Mouse (Mus musculus) kidney, postnatal 0 days (tissue): ENCODE results near the gene Castor2. TPM values are rescaled to one million over a fixed set of nuclear protein-coding genes. Genes with fewer than 3 reads are reported as not detected.

ENCODE experiments used
- ATAC-seq: fragments of 200-750 bp; cut with Nextera tagmentation; replicated peaks from 2 replicates; pipeline ENCODE4 v1.8.0; 2017; ENCODE audit warnings: low read depth, moderate number of reproducible peaks, moderate TSS enrichment, moderate library complexity; ENCODE audit not compliant: low FRiP score
- DNase-seq: peaks from one replicate; pipeline ENCODE4 v3.0.0-alpha.2; 2016; ENCODE audit warnings: low spot score
- H3K27ac ChIP-seq: fragments of 300-500 bp; sonication (generic); 2 replicates; pipeline ENCODE4 v1.5.1; 2014; ENCODE audit warnings: mild to moderate bottlenecking
- H3K27me3 ChIP-seq: fragments of 300-500 bp; sonication (generic); 2 replicates; pipeline ENCODE4 v1.6.1; 2014; ENCODE audit warnings: low read length, mixed read lengths; ENCODE audit not compliant: insufficient read depth
- H3K36me3 ChIP-seq: fragments of 300-500 bp; sonication (generic); 2 replicates; pipeline ENCODE4 v1.6.1; 2014; ENCODE audit warnings: low read length, mixed read lengths; ENCODE audit not compliant: insufficient read depth
- H3K4me1 ChIP-seq: fragments of 300-500 bp; sonication (generic); replicated peaks from 2 replicates; pipeline ENCODE4 v1.6.1; 2014; ENCODE audit warnings: antibody characterized with exemption, low read length, mixed read lengths; ENCODE audit not compliant: insufficient read depth
- H3K4me2 ChIP-seq: fragments of 300-500 bp; sonication (generic); 2 replicates; pipeline ENCODE4 v1.6.1; 2014; ENCODE audit warnings: mild to moderate bottlenecking, low read length, moderate library complexity, mixed read lengths
- H3K4me3 ChIP-seq: fragments of 300-500 bp; sonication (generic); replicated peaks from 2 replicates; pipeline ENCODE4 v1.5.1; 2014; ENCODE audit warnings: low read depth, low read length
- H3K9ac ChIP-seq: fragments of 300-500 bp; sonication (generic); 2 replicates; pipeline ENCODE4 v1.6.1; 2014; ENCODE audit warnings: low read depth, low read length
- H3K9me3 ChIP-seq: fragments of 300-500 bp; sonication (generic); replicated peaks from 2 replicates; pipeline ENCODE4 v1.6.1; 2016; ENCODE audit warnings: low read length, inconsistent platforms, mixed read lengths
- CTCF ChIP-seq: IDR thresholded peaks from 2 replicates; pipeline ENCODE4 v1.5.1; 2016; ENCODE audit warnings: antibody characterized with exemption, low read depth, mild to moderate bottlenecking, moderate library complexity
- WGBS: fragments of 180-500 bp; shearing (Covaris S2); extraction: QIAGEN DNeasy Blood & Tissue Kit; methylation state at CpG from one replicate; pipeline ENCODE4 v1.1.7; 2014; 5-methylcytosine and 5-hydroxymethylcytosine counted together
- polyA plus RNA-seq: library from polyadenylated mRNA; unstranded; fragments of >200 nt; fragmentation: Nextera tagmentation; extraction: Ambion mirVana; gene quantifications from 2 replicates; pipeline ENCODE4 v1.2.1, GENCODE M21; 2015

The Castor2 gene
- polyA plus RNA-seq, 1 experiment from 2014 or later = 13.0 TPM

- ATAC-seq (no peak), DNase-seq (no peak)
- Histone ChIP-seq H3K4me2 (no peak overlapping the region), H3K27ac (no peak overlapping the region), H3K36me3 (0 out of 2 replicates have a peak, but pooled peaks cover 6% of the 10 kb centered on the region), H3K9ac (no peak overlapping the region), H3K27me3 (no peaks in the 10 kb centered on the region), H3K4me3 (no peak overlapping the region), H3K9me3 (no peaks in the 10 kb centered on the region), H3K4me1 (no peaks in the 10 kb centered on the region)
- no peak for TF ChIP-seq CTCF
- 91% methylated on average over 11 of the region's 11 CpGs for whole genome bisulfite sequencing
These were observed 42.9 kb downstream of the Castor2 start for GRCm38 (mm10) chr5:134142381-134142780.

- Histone ChIP-seq H3K36me3 (peaks cover 19% of the 10 kb centered on the region; the same call in 1 of the 2 replicates), H3K4me1 (0 out of 2 replicates have a peak, but pooled peaks cover 3% of the 10 kb centered on the region), H3K27ac (no peak overlapping the region), H3K9me3 (no peaks in the 10 kb centered on the region), H3K27me3 (no peaks in the 10 kb centered on the region), H3K4me2 (no peak overlapping the region), H3K4me3 (no peak overlapping the region), H3K9ac (no peak overlapping the region)
- ATAC-seq = no peak
- 96% methylated on average over 8 of the region's 8 CpGs for WGBS
- TF ChIP-seq CTCF = peak; percentile 3; the same call in 1 of the 2 replicates
- no peak for DNase-seq
These were observed 45.5 kb downstream of the Castor2 start for GRCm38 (mm10) chr5:134144986-134145385.

GRCm38 (mm10) chr5:134147194-134147753 is 47.8 kb downstream of the Castor2 start:
- DNase-seq (no peak), ATAC-seq (no peak)
- H3K4me1 ChIP-seq = 0 out of 2 replicates have a peak, but pooled peaks cover 3% of the 10 kb centered on the region
- H3K27ac ChIP-seq = no peak overlapping the region
- H3K4me3 ChIP-seq = no peak overlapping the region
- 84% methylated on average over 10 of the region's 10 CpGs for WGBS
- no peaks in the 10 kb centered on the region for H3K9me3 ChIP-seq
- no peaks in the 10 kb centered on the region for H3K27me3 ChIP-seq
- no peak for TF ChIP-seq CTCF
- H3K36me3 ChIP-seq = peaks cover 25% of the 10 kb centered on the region
- H3K4me2 ChIP-seq = no peak overlapping the region
- no peak overlapping the region for H3K9ac ChIP-seq

- H3K9me3 ChIP-seq = no peaks in the 10 kb centered on the region
- peaks cover 25% of the 10 kb centered on the region for H3K36me3 ChIP-seq
- no peak for ATAC-seq
- no peak overlapping the region for H3K4me2 ChIP-seq
- no peak overlapping the region for H3K9ac ChIP-seq
- no peak overlapping the region for H3K4me3 ChIP-seq
- H3K27me3 ChIP-seq = no peaks in the 10 kb centered on the region
- 0 out of 2 replicates have a peak overlapping the region, but pooled peaks have one; percentile 31 for H3K27ac ChIP-seq
- DNase-seq = no peak
- no peak for TF ChIP-seq CTCF
- WGBS = 78% methylated on average over 4 of the region's 4 CpGs
- H3K4me1 ChIP-seq = 0 out of 2 replicates have a peak, but pooled peaks cover 3% of the 10 kb centered on the region
These were observed 48.6 kb downstream of the Castor2 start for GRCm38 (mm10) chr5:134148153-134148552.

- H3K4me2 ChIP-seq = no peak overlapping the region
- no peaks in the 10 kb centered on the region for H3K27me3 ChIP-seq
- no peak for ATAC-seq
- peaks cover 46% of the 10 kb centered on the region for H3K36me3 ChIP-seq
- whole genome bisulfite sequencing = 84% methylated on average over 11 of the region's 11 CpGs
- H3K9me3 ChIP-seq = no peaks in the 10 kb centered on the region
- H3K27ac ChIP-seq = no peak overlapping the region
- DNase-seq = no peak
- no peak for TF ChIP-seq CTCF
- 0 out of 2 replicates have a peak, but pooled peaks cover 3% of the 10 kb centered on the region for H3K4me1 ChIP-seq
- no peak overlapping the region for H3K4me3 ChIP-seq
- H3K9ac ChIP-seq = no peak overlapping the region
These were observed 52.4 kb downstream of the Castor2 start for GRCm38 (mm10) chr5:134151895-134152294.

GRCm38 (mm10) chr5:134155916-134156466 is 56.5 kb downstream of the Castor2 start:
- no peak; the same call in 1 of the 2 replicates for ATAC-seq
- WGBS = 88% methylated on average over 7 of the region's 7 CpGs
- TF ChIP-seq CTCF = no peak
- H3K4me3 ChIP-seq = no peak overlapping the region
- no peaks in the 10 kb centered on the region for H3K4me1 ChIP-seq
- no peaks in the 10 kb centered on the region for H3K9me3 ChIP-seq
- H3K27me3 ChIP-seq = no peaks in the 10 kb centered on the region
- no peak overlapping the region for H3K9ac ChIP-seq
- DNase-seq = no peak
- H3K36me3 ChIP-seq = peaks cover 47% of the 10 kb centered on the region
- no peak overlapping the region for H3K4me2 ChIP-seq
- no peak overlapping the region for H3K27ac ChIP-seq
